Mouse (Mus musculus) midbrain, embryonic 13.5 days (tissue): ENCODE results near the gene Grem2. TPM values are rescaled to one million over a fixed set of nuclear protein-coding genes. Genes with fewer than 3 reads are reported as not detected.

Source experiments
- ATAC-seq: fragments of 200-750 bp; cut with Nextera tagmentation; 2 replicates; pipeline ENCODE4 v1.8.0; 2017; ENCODE audit warnings: mild to moderate bottlenecking, moderate TSS enrichment, moderate library complexity
- H3K27ac ChIP-seq: fragments of 300-500 bp; sonication (generic); 2 replicates; pipeline ENCODE4 v1.5.1; 2015; ENCODE audit warnings: inconsistent platforms, mild to moderate bottlenecking, moderate library complexity
- H3K27me3 ChIP-seq: fragments of 300-500 bp; sonication (generic); 2 replicates; pipeline ENCODE4 v1.6.1; 2015; ENCODE audit warnings: mild to moderate bottlenecking, inconsistent platforms
- H3K36me3 ChIP-seq: fragments of 300-500 bp; sonication (generic); 2 replicates; pipeline ENCODE4 v1.6.1; 2015; ENCODE audit warnings: mild to moderate bottlenecking, inconsistent platforms
- H3K4me1 ChIP-seq: fragments of 300-500 bp; sonication (generic); replicated peaks from 2 replicates; pipeline ENCODE4 v1.6.1; 2015; ENCODE audit warnings: inconsistent platforms
- H3K4me2 ChIP-seq: fragments of 300-500 bp; sonication (generic); replicated peaks from 2 replicates; pipeline ENCODE4 v1.6.1; 2015; ENCODE audit warnings: moderate library complexity, mild to moderate bottlenecking, inconsistent platforms
- H3K4me3 ChIP-seq: fragments of 300-500 bp; sonication (generic); replicated peaks from 2 replicates; pipeline ENCODE4 v1.5.1; 2015; ENCODE audit warnings: mild to moderate bottlenecking, inconsistent platforms
- H3K9ac ChIP-seq: fragments of 300-500 bp; sonication (generic); replicated peaks from 2 replicates; pipeline ENCODE4 v1.6.1; 2015; ENCODE audit warnings: mild to moderate bottlenecking, inconsistent platforms
- H3K9me3 ChIP-seq: fragments of 300-500 bp; sonication (generic); 2 replicates; pipeline ENCODE4 v1.6.1; 2016; ENCODE audit warnings: mild to moderate bottlenecking, inconsistent platforms
- WGBS: fragments of 180-500 bp; shearing (Covaris S2); methylation state at CpG from one replicate; pipeline ENCODE4 v1.1.7; 2015; 5-methylcytosine and 5-hydroxymethylcytosine counted together
- polyA plus RNA-seq: library from polyadenylated mRNA; unstranded; fragments of >200 nt; fragmentation: Nextera tagmentation; extraction: Ambion mirVana; gene quantifications from 2 replicates; pipeline ENCODE4 v1.2.1, GENCODE M21; 2015

Grem2 gene
- polyA plus RNA-seq, 1 experiment from 2014 or later, result 0.38 TPM

DNA sequence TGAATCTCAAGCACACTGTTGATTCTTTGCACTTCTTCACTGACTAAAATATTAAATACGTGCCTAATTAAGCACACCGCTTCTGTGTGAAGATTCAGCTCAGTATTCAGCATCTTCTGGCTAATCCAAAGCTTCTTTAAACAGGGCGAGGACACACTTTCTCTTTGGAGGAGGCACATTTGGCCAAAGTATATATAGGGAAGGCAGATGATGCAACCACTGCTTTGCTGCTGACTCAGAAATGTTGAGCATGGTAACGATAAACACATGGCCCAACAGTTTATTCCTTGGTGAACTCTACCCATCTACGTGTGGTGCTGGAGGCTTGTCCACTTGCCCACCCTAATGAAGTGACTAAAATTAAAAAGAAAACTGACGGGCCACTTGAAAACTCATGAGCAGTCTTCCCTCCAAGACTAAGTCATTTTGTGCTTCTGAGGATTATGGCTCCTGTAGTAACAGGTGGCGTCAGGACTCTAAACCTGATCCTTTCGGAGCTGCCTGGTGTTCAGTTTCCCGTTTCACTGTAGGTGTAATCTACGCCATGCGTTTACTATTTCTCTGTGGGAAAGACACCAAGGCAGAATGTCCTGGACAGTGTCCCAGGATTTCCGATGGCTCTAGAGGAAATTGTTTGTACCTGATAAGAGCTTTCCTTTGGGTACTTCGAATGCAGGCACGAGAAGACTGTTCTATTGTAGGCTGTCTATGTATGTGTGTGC is 32.8 kb downstream of the Grem2 start:
- WGBS, result 90% methylated on average over 14 of the region's 14 CpGs
- Histone ChIP-seq H3K27me3 (no peaks in the 10 kb centered on the region), H3K36me3 (no peaks in the 10 kb centered on the region), H3K4me3 (no peak overlapping the region), H3K27ac (no peak overlapping the region), H3K9me3 (no peaks in the 10 kb centered on the region), H3K4me2 (no peak overlapping the region), H3K4me1 (no peaks in the 10 kb centered on the region), H3K9ac (no peak overlapping the region)
- no peak for ATAC-seq

DNA sequence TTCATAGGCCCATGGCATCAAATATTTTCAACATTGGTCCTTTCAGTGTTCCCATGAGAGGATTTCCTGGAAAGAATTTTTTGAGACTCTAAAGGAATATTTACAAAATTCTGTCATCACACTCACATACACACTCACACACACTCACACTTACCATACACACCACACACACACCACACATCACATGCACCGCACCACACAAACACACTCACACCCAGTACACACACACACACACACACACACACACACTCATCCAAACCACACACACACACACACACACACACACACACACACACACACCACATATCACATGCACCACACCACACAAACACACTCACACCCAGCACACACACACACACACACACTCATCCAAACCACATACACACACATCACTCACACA is 33.5 kb downstream of the Grem2 start:
- no peaks in the 10 kb centered on the region for H3K9me3 ChIP-seq
- H3K4me1 ChIP-seq, result no peaks in the 10 kb centered on the region
- ATAC-seq, result 0 out of 2 replicates have a peak, but pooled peaks have one; percentile 50
- H3K4me3 ChIP-seq, result no peak overlapping the region
- 100% methylated on average over 1 of the region's 1 CpGs for WGBS
- H3K9ac ChIP-seq, result no peak overlapping the region
- H3K36me3 ChIP-seq, result no peaks in the 10 kb centered on the region
- no peak overlapping the region for H3K27ac ChIP-seq
- H3K27me3 ChIP-seq, result no peaks in the 10 kb centered on the region
- no peak overlapping the region for H3K4me2 ChIP-seq

DNA sequence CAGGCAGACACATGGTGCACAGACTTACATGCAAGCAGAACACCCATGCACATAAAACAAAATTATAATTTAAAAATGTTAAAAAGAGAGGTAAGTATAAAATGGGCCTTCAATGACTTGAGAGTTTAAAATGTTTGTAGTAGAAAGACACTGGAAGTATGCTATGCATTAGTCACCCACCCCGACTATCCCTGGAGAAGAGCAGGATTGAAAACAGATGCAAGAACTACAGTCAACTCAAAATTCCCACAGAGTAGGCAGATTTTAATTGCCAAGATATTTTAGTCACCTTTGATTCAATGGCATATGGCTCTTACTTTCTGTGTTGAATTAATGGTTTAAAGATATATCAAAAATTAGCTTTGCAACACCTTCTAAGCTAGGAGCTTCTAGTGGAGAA is 39.1 kb downstream of the Grem2 start:
- no peak overlapping the region for H3K4me2 ChIP-seq
- no peak overlapping the region for H3K27ac ChIP-seq
- H3K27me3 ChIP-seq, result no peaks in the 10 kb centered on the region
- no peaks in the 10 kb centered on the region for H3K4me1 ChIP-seq
- no peak overlapping the region for H3K9ac ChIP-seq
- WGBS, result 95% methylated on average over 1 of the region's 1 CpGs
- no peak for ATAC-seq
- H3K36me3 ChIP-seq, result no peaks in the 10 kb centered on the region
- H3K4me3 ChIP-seq, result no peak overlapping the region
- H3K9me3 ChIP-seq, result no peaks in the 10 kb centered on the region

DNA sequence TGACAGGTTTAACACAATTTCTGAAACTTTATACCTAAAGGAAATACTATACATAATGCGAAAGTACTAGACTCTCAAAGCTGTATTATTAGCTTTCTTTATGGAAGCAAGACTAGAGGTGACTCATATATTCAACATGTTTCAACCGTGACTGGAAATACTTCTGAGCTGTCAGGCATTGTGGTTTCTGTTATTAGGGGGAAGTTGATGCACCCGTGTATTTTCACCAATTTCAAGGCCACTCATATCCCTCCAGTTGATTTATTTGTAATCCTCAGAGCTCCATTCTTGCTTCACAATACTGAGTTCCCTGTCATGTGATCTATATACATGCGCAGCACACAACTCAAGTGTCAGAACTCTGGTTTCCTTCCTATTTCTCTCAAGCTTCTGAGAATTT is 46.4 kb downstream of the Grem2 start:
- Histone ChIP-seq H3K27ac (no peak overlapping the region), H3K4me2 (no peak overlapping the region), H3K36me3 (no peaks in the 10 kb centered on the region), H3K9ac (no peak overlapping the region), H3K27me3 (no peaks in the 10 kb centered on the region), H3K4me3 (no peak overlapping the region), H3K4me1 (no peaks in the 10 kb centered on the region), H3K9me3 (no peaks in the 10 kb centered on the region)
- 85% methylated on average over 4 of the region's 4 CpGs for WGBS
- no peak for ATAC-seq

DNA sequence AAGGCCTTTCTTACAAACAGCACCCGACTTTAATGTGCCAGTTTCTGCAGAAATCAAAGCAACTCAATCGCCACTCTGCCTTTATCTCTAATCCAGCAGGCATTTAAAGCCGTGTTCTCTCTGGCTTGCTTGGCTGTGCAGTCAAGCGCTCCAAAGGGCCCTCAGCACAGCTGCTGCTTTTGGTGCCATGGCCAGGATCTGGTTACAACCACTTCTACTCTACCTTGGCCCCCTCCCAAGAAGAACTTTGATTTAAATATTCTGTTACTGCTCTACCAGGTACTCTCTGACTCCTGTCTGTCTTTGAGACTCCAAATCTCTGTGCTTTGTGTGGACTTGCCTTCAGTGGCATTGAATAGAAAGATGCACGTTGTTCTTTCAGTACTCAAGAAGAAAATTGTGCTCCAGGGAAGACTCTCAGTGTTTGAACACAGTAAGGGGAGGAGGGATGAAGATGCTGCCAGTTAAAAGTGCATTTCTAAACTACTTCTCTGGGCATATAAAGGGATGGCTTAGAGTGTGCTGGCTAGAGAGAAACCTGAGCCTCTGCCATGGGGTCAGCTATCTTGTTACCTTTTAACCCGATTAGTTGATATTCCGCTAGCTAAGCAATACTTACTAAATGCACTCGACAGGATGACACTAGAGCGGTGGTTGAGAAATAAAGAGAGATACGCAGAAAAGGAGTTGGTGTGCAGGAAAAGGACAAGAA is 61.1 kb downstream of the Grem2 start:
- 56% methylated on average over 10 of the region's 10 CpGs for WGBS

DNA sequence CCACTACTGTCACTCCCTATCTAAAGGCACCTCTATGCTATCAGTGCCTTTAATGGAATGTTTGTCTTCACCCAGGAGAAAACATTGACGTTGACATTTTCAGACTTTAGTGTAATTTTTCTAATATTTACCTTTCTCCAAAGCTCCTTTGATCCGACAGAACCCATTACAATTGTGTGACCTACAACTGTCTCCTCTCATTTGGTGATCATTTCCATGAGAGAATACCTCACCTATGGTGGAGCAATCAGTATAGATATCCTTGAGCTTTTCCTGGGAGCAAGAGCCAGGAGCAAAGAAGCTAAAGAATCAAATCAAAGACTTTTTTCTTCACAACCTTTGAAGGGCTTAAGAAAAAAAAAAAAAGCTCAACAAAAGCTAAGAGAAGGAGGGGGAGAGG is 65.4 kb downstream of the Grem2 start:
- WGBS, result 75% methylated on average over 2 of the region's 2 CpGs
- Histone ChIP-seq H3K36me3 (no peaks in the 10 kb centered on the region), H3K27me3 (no peaks in the 10 kb centered on the region), H3K27ac (no peak overlapping the region), H3K4me2 (no peak overlapping the region), H3K9me3 (no peaks in the 10 kb centered on the region), H3K4me3 (no peak overlapping the region), H3K9ac (no peak overlapping the region), H3K4me1 (no peaks in the 10 kb centered on the region)
- ATAC-seq, result no peak

More for the DNA sequence above, 61.1 kb downstream of the Grem2 start:
- Histone ChIP-seq H3K4me1 (no peaks in the 10 kb centered on the region), H3K27me3 (no peaks in the 10 kb centered on the region), H3K27ac (no peak overlapping the region), H3K9ac (no peak overlapping the region), H3K9me3 (no peaks in the 10 kb centered on the region), H3K36me3 (no peaks in the 10 kb centered on the region), H3K4me3 (no peak overlapping the region), H3K4me2 (no peak overlapping the region)
- ATAC-seq, result no peak

DNA sequence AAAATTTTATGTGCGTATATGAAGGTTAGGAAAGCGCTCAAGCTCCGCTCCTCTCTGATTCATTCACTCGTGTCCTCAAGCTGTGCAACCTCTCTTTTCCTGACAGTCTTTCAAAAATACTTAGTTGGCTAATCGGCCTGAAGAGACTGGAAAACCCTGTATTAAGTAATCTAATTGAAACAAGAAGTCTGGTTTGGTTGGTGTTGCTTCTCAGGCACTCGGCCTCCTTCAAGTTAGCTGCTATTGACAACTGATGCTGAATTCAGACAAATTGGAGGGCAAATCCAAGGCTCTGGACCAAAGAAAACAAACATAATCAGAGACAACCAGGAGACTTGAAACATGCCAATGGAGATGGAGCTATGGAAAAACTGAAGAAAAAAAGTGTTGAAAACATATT is 76.8 kb downstream of the Grem2 start:
- 88% methylated on average over 6 of the region's 6 CpGs for WGBS
- Histone ChIP-seq H3K27ac (no peak overlapping the region), H3K27me3 (no peaks in the 10 kb centered on the region), H3K4me2 (no peak overlapping the region), H3K36me3 (no peaks in the 10 kb centered on the region), H3K4me1 (no peaks in the 10 kb centered on the region), H3K9ac (no peak overlapping the region), H3K9me3 (no peaks in the 10 kb centered on the region), H3K4me3 (no peak overlapping the region)
- ATAC-seq, result no peak

DNA sequence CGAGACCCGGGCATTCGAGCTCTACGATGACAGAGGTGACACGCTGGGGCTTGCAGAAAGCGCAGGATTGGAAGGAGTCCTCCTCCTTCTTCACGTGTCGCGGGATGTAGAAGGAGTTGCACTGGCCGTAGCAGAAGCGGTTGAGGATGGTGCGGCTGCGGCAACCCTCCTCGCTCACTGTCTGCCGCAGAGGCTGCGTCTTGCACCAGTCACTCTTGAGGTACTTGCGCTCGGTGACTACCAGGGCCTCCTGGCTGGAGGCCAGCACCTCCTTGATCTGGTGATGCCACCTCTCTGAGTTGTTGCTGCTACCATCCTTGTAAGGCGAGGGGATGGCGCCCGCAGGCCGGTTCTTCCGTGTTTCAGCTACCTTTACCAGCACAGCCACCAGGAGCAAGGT is 84.8 kb downstream of the Grem2 start:
- H3K9me3 ChIP-seq, result no peaks in the 10 kb centered on the region
- WGBS, result 95% methylated on average over 23 of the region's 23 CpGs
- H3K4me2 ChIP-seq, result no peak overlapping the region
- H3K4me3 ChIP-seq, result no peak overlapping the region
- no peak for ATAC-seq
- no peaks in the 10 kb centered on the region for H3K36me3 ChIP-seq
- no peaks in the 10 kb centered on the region for H3K27me3 ChIP-seq
- H3K9ac ChIP-seq, result no peak overlapping the region
- H3K4me1 ChIP-seq, result no peaks in the 10 kb centered on the region
- no peak overlapping the region for H3K27ac ChIP-seq

DNA sequence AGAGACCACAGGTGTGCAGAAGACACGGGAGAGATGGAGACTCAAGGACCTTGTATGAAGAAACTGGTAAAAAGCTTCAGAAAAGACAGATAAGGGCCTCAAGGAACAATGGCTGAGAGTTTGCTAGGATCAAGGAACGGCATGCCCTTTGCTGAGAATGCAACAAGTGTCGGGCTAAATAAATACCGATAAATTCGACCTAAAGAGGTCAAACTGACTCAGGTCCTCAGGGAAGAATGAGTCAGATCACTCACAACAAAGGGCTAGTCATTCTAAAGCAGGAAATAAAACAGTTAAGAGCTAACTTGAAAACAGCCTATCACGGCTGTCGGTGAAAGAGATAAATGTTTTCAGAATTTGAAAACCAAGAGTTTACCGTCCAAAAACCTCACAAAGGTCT is 95.1 kb downstream of the Grem2 start:
- no peak overlapping the region for H3K9ac ChIP-seq
- no peak for ATAC-seq
- peaks cover 9% of the 10 kb centered on the region for H3K36me3 ChIP-seq
- WGBS, result 68% methylated on average over 8 of the region's 8 CpGs
- no peak overlapping the region for H3K4me2 ChIP-seq
- H3K4me1 ChIP-seq, result no peaks in the 10 kb centered on the region
- H3K4me3 ChIP-seq, result no peak overlapping the region
- no peaks in the 10 kb centered on the region for H3K9me3 ChIP-seq
- no peak overlapping the region for H3K27ac ChIP-seq
- no peaks in the 10 kb centered on the region for H3K27me3 ChIP-seq

DNA sequence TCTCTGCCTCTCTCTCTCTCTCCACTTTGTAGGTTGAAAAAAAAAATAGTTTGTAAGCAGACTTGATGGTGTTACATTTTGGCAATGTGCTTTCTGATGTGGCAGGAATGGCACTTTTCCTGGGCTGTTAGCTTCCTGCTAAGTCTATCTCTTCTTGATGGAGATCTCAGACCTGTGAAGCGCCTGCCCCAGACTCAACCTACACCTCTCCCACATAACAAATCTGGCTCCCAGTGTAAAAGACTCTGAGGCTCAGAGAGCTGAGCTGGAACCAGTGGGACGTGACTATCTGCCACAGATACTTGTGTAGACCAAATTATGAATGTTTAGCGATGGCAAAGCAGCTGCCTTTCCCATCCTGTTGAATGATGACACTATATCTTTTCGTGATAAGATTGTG is 109.8 kb downstream of the Grem2 start:
- no peaks in the 10 kb centered on the region for H3K9me3 ChIP-seq
- 89% methylated on average over 4 of the region's 4 CpGs for WGBS
- no peaks in the 10 kb centered on the region for H3K4me1 ChIP-seq
- H3K27me3 ChIP-seq, result no peaks in the 10 kb centered on the region
- H3K4me2 ChIP-seq, result no peak overlapping the region
- no peaks in the 10 kb centered on the region for H3K36me3 ChIP-seq
- H3K9ac ChIP-seq, result no peak overlapping the region
- no peak for ATAC-seq
- H3K27ac ChIP-seq, result no peak overlapping the region
- H3K4me3 ChIP-seq, result no peak overlapping the region

DNA sequence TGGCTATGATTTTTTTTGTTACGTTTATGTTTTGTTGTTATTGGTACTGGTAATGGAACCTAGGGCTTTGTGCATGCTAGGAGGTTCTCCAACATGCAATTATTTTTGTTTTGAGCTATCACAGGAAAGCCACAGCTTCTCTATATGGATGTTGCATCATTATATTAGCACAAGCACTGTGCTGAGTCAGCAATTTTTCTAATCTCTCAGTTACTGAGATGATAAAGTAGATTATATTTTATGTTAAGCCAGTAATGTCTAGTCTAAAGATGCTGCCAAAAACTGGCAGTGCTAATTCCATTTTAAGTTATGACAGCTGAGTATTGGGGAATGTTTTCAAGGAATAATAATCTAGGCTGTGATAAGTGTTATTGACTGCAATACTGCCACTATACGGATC is 133.0 kb downstream of the Grem2 start:
- Histone ChIP-seq H3K4me1 (no peaks in the 10 kb centered on the region), H3K36me3 (peaks cover 11% of the 10 kb centered on the region), H3K9me3 (no peaks in the 10 kb centered on the region), H3K27me3 (no peaks in the 10 kb centered on the region), H3K9ac (no peak overlapping the region), H3K4me3 (no peak overlapping the region), H3K27ac (no peak overlapping the region), H3K4me2 (no peak overlapping the region)
- ATAC-seq, result no peak
- WGBS, result 96% methylated on average over 2 of the region's 2 CpGs
